Mouse (Mus musculus) 416B (cell line): ENCODE data around the gene Lmo4.
A peak's percentile ranks its signal among the peaks of the same experiment; 100 is the strongest.

Experiments
- DNase-seq: peaks from one replicate; pipeline ENCODE4 v3.0.0; 2011; ENCODE audit warnings: low read depth

Lmo4 gene

GRCm38 (mm10) chr3:144151001-144151400 lies 54.0 kb downstream of the Lmo4 start:
- DNase-seq, result no peak

GRCm38 (mm10) chr3:144148234-144148633 lies 56.8 kb downstream of the Lmo4 start:
- DNase-seq, result no peak

GRCm38 (mm10) chr3:144147244-144147643 lies 57.8 kb downstream of the Lmo4 start:
- peak; percentile 17 for DNase-seq

- no peak for DNase-seq
Measured at GRCm38 (mm10) chr3:144144066-144144465, 61.0 kb downstream of the Lmo4 start.

GRCm38 (mm10) chr3:144142939-144143338 lies 62.1 kb downstream of the Lmo4 start:
- no peak for DNase-seq

- no peak for DNase-seq
Measured at GRCm38 (mm10) chr3:144141786-144142185, 63.2 kb downstream of the Lmo4 start.

GRCm38 (mm10) chr3:144140816-144141215 lies 64.2 kb downstream of the Lmo4 start:
- DNase-seq, result no peak

- DNase-seq, result peak; percentile 37
Measured at GRCm38 (mm10) chr3:144138659-144139058, 66.4 kb downstream of the Lmo4 start.
